Mouse (Mus musculus) bone marrow macrophage, adult 2 months (primary cell): Measurements from ENCODE around the gene Fsd1l.

Experiments
- CTCF ChIP-seq: IDR thresholded peaks from 2 replicates; pipeline ENCODE4 v1.5.1; 2012; ENCODE audit warnings: low read depth, mild to moderate bottlenecking, low read length, moderate library complexity
- POLR2A ChIP-seq: IDR thresholded peaks from 2 replicates; pipeline ENCODE4 v1.6.1; 2012; ENCODE audit warnings: mild to moderate bottlenecking, low read depth, low read length, borderline replicate concordance

- TF ChIP-seq CTCF (no peak), POLR2A (no peak)
Observed at GRCm38 (mm10) chr4:53589466-53589865, 41.8 kb upstream of the Fsd1l start.
